Mouse (Mus musculus) limb, embryonic 13.5 days (tissue): Measurements from ENCODE around the gene Dlgap1. TPM values are rescaled to one million over a fixed set of nuclear protein-coding genes. Genes with fewer than 3 reads are reported as not detected.

Experiments used
- ATAC-seq: fragments of 200-750 bp; cut with Nextera tagmentation; 2 replicates; pipeline ENCODE4 v1.8.0; 2017; ENCODE audit warnings: low read depth, moderate number of reproducible peaks, moderate TSS enrichment; ENCODE audit not compliant: low FRiP score
- H3K27ac ChIP-seq: fragments of 300-500 bp; sonication (generic); 2 replicates; pipeline ENCODE4 v1.5.1; 2015; ENCODE audit warnings: inconsistent platforms, mild to moderate bottlenecking, moderate library complexity
- H3K27me3 ChIP-seq: fragments of 300-500 bp; sonication (generic); 2 replicates; pipeline ENCODE4 v1.6.1; 2015; ENCODE audit warnings: mild to moderate bottlenecking, inconsistent platforms
- H3K36me3 ChIP-seq: fragments of 300-500 bp; sonication (generic); 2 replicates; pipeline ENCODE4 v1.6.1; 2015; ENCODE audit warnings: inconsistent platforms, mild to moderate bottlenecking, moderate library complexity
- H3K4me1 ChIP-seq: fragments of 300-500 bp; sonication (generic); 2 replicates; pipeline ENCODE4 v1.6.1; 2015; ENCODE audit warnings: inconsistent platforms
- H3K4me2 ChIP-seq: fragments of 300-500 bp; sonication (generic); replicated peaks from 2 replicates; pipeline ENCODE4 v1.6.1; 2015; ENCODE audit warnings: inconsistent platforms, mild to moderate bottlenecking, moderate library complexity
- H3K4me3 ChIP-seq: fragments of 300-500 bp; sonication (generic); 2 replicates; pipeline ENCODE4 v1.5.1; 2015; ENCODE audit warnings: moderate library complexity, mild to moderate bottlenecking, inconsistent platforms
- H3K9ac ChIP-seq: fragments of 300-500 bp; sonication (generic); 2 replicates; pipeline ENCODE4 v1.6.1; 2015; ENCODE audit warnings: mild to moderate bottlenecking, inconsistent platforms
- H3K9me3 ChIP-seq: fragments of 300-500 bp; sonication (generic); 2 replicates; pipeline ENCODE4 v1.6.1; 2016; ENCODE audit warnings: inconsistent platforms
- WGBS: fragments of 180-500 bp; shearing (Covaris S2); methylation state at CpG from one replicate; pipeline ENCODE4 v1.1.7; 2015; 5-methylcytosine and 5-hydroxymethylcytosine counted together
- polyA plus RNA-seq: library from polyadenylated mRNA; unstranded; fragments of >200 nt; fragmentation: Nextera tagmentation; extraction: Ambion mirVana; gene quantifications from 2 replicates; pipeline ENCODE4 v1.2.1, GENCODE M21; 2015

The Dlgap1 gene
- polyA plus RNA-seq, 1 experiment from 2014 or later: 9.2 TPM

DNA sequence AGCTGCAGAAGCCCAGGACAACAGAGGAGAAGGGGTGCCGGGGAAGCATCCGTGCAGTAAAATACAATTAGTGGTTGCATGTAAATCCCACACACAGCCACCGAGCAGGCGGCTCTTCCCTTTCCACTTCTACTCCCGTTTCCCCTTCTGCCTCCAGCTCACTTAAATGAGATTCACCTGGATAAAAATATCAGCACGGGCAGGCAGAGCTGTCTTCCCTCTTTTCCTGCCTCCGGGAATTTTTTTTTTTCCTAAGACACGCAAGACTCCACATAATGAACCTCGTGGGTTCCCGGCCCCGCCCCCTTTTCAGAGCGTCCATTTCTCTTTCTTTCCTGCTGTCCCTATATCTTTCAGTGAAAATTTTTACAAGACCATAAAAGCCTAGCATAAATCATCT, 548.5 kb downstream of the Dlgap1 start:
- Histone ChIP-seq H3K27me3 (0 out of 2 replicates have a peak, but pooled peaks cover 3% of the 10 kb centered on the region), H3K9me3 (no peaks in the 10 kb centered on the region), H3K4me3 (no peak overlapping the region), H3K9ac (no peak overlapping the region), H3K4me2 (no peak overlapping the region), H3K27ac (no peak overlapping the region), H3K4me1 (peaks cover 7% of the 10 kb centered on the region), H3K36me3 (no peaks in the 10 kb centered on the region)
- 84% methylated on average over 12 of the region's 12 CpGs for WGBS
- no peak for ATAC-seq

DNA sequence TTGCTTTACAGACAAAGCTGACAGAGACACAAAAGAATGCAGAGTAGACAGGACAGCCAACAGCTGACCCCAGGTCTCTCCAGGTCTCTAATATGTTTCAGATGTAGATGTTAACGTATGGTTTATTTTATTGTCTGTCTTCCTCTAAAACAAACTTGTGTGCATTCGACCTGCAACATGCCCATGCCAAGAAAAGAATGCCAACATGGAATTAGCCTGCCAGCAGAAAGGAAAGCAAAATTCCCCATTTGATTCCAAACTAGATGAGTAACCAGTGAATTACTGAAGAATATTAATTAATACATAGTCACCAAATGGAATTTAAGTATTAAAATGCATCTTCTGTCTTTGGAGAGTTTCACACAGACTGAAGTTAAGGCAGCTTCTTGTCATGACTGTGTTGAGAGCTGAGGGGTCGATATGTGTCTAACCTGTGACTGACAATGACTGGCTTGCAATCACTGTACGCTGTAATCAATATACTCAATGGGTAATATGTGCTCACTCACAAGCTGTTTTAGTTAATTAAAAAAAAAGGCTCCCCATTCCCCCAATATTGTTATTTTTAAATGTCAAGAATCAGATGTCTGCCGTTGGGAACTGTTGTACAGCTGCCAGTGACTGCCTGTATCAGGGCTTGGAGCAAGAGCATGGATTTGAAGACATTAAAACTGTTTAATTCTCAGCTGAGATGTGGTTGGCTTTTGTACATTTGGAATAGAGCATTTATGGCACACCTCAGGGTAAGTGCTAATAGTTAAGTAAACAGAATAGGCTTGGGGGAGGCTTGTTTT, 552.4 kb downstream of the Dlgap1 start:
- H3K9me3 ChIP-seq: no peaks in the 10 kb centered on the region
- 51% methylated on average over 5 of the region's 5 CpGs for WGBS
- no peak overlapping the region for H3K4me3 ChIP-seq
- H3K36me3 ChIP-seq: no peaks in the 10 kb centered on the region
- no peak overlapping the region for H3K27ac ChIP-seq
- no peak for ATAC-seq
- H3K9ac ChIP-seq: no peak overlapping the region
- H3K27me3 ChIP-seq: 0 out of 2 replicates have a peak, but pooled peaks cover 3% of the 10 kb centered on the region
- peaks cover 7% of the 10 kb centered on the region for H3K4me1 ChIP-seq
- peak overlapping the region; percentile 45; the same call in 1 of the 2 replicates for H3K4me2 ChIP-seq

DNA sequence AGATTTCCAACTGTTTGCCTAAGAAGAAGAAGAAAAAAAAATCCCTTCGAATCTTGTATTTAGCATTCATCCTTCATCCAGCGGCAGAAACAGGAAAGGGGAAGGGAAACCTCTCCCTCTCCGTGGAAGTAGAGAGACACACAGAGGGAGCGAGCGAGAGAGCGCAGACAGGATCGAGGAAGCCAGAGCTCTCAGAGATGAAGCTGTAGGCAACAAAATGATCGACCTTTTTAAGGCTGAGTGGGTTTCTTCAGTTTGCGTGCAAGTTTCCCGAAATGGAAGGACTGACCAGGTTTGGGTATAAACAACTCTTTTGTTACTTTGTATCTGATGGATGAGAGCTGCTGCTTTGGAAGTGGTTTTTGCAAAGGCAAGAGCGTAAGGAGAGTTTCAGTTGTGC, 553.1 kb downstream of the Dlgap1 start:
- no peaks in the 10 kb centered on the region for H3K27me3 ChIP-seq
- 0 out of 2 replicates have a peak overlapping the region, but pooled peaks have one; percentile 14 for H3K9ac ChIP-seq
- H3K27ac ChIP-seq: no peak overlapping the region
- H3K9me3 ChIP-seq: no peaks in the 10 kb centered on the region
- 44% methylated on average over 11 of the region's 11 CpGs for WGBS
- peak overlapping the region; percentile 45 for H3K4me2 ChIP-seq
- no peaks in the 10 kb centered on the region for H3K36me3 ChIP-seq
- no peak for ATAC-seq
- H3K4me3 ChIP-seq: peak overlapping the region; percentile 23
- H3K4me1 ChIP-seq: peaks cover 7% of the 10 kb centered on the region

DNA sequence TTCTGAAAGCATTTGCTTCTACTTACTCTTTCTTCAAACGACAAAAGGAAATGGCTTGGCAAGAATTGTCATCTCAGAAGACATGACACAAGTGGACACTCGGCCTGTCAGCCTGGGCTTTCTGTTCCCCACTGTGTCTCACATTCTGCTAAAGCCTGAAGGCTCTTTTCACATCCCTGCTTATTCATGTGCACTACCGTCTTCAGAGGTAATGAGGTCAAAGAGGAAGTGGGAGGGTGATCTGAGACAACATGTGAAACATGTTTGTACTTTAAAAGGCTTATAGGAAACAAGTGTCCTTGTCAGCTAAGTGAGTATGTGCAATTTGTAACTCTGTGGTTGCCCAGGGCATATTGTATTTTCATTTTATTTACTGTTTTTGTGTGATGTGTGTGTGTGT, 557.1 kb downstream of the Dlgap1 start:
- no peak overlapping the region for H3K4me2 ChIP-seq
- 52% methylated on average over 3 of the region's 3 CpGs for WGBS
- no peaks in the 10 kb centered on the region for H3K27me3 ChIP-seq
- ATAC-seq: no peak
- H3K9me3 ChIP-seq: no peaks in the 10 kb centered on the region
- H3K4me3 ChIP-seq: no peak overlapping the region
- H3K36me3 ChIP-seq: no peaks in the 10 kb centered on the region
- H3K4me1 ChIP-seq: peaks cover 18% of the 10 kb centered on the region
- no peak overlapping the region for H3K9ac ChIP-seq
- H3K27ac ChIP-seq: no peak overlapping the region

DNA sequence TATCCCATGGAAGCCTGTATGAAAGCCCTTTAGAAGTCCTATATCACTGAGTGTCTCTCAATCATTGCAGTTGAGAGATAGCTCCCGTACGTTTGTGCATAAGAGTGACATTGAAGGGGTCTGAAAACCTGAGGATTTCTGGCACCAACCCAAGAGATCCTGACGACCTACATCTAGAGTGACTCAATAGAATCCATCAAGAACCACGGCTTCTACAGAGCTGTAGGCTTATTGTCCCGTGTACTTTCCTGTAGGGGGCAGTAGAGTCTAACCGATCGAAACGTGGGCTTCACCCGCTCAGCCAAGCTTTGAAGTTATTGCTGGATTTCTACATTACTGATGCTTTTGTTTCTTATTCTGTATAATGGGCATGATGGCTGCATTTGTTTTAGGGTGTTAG, 558.2 kb downstream of the Dlgap1 start:
- H3K4me3 ChIP-seq: no peak overlapping the region
- H3K27me3 ChIP-seq: no peaks in the 10 kb centered on the region
- 32% methylated on average over 9 of the region's 9 CpGs for WGBS
- peaks cover 12% of the 10 kb centered on the region for H3K4me1 ChIP-seq
- ATAC-seq: peak; percentile 54; the same call in 1 of the 2 replicates
- no peaks in the 10 kb centered on the region for H3K36me3 ChIP-seq
- no peak overlapping the region for H3K4me2 ChIP-seq
- no peak overlapping the region for H3K27ac ChIP-seq
- no peaks in the 10 kb centered on the region for H3K9me3 ChIP-seq
- no peak overlapping the region for H3K9ac ChIP-seq

DNA sequence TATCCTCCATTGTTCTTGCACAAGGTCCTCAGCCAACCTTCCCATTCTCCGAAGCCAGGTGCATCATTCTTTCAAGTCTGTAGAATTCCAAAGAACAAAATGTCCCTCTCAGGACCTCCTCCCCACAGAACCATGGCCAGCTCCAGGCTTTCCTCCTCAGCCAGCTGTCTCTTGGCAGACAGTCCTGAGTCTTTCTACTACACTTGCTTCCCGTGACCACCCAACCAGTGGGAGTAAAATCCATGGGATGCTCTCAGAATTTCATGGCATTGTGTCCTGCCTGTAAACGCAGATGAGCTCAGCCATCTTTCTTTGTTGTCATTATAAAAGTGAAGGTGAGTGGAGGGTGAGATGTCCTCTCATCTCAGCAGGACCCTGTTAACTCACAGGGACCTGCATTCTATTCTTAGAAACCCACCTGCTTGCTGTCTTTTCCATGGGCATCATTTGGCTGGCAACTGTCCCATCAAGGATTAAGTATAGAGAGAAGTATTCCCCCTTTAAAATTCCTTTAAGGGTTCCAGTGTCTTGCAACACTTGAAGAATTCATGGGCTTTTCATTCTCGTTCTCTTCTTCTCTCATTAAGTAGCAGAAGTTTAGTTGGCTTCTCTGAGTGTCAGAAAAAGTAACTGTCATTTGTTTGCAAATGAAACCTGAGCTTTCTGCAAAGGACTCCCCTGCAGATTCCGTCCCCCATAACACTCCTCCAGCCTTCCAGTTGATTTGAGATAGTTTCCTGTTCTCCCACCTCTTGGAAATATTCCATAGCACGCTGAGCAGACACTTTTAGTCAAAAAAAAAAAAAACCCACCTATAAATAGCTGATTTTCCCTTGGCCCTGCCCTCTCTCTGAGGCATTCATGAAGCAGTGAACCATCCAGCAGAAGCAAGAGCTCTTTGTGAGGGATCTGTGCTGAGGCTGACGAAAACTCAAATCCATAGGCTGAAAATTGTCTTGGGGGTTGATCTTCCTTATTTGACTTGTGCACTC, 559.6 kb downstream of the Dlgap1 start:
- no peak; the same call in 1 of the 2 replicates for ATAC-seq
- Histone ChIP-seq H3K36me3 (no peaks in the 10 kb centered on the region), H3K9ac (no peak overlapping the region), H3K4me2 (peak overlapping the region; percentile 21; the same call in 1 of the 2 replicates), H3K27ac (peak overlapping the region; percentile 65; the same call in 1 of the 2 replicates), H3K27me3 (no peaks in the 10 kb centered on the region), H3K4me1 (peaks cover 12% of the 10 kb centered on the region), H3K4me3 (no peak overlapping the region), H3K9me3 (no peaks in the 10 kb centered on the region)
- WGBS: 39% methylated on average over 7 of the region's 7 CpGs

DNA sequence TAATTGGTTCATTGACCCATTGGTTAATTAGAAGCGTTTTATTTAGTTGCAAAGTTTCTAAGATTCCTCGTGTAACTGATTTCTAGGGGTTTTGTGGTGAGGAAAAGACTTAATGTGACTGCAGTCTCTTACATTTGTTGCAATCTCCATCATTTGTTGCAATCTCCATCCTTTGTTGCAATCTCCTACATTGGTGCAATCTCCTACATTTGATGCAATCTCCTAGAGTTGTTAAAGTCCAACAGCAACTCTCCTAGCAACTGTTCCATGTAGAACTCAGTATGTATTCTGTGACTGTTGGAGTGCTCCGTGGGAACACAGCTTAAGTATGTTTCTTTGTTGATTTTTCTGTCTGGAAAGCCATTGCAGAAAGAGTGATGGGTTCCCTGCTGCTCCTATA, 565.4 kb downstream of the Dlgap1 start:
- Histone ChIP-seq H3K36me3 (no peaks in the 10 kb centered on the region), H3K4me1 (no peaks in the 10 kb centered on the region), H3K4me2 (no peak overlapping the region), H3K27me3 (no peaks in the 10 kb centered on the region), H3K27ac (no peak overlapping the region), H3K4me3 (no peak overlapping the region), H3K9ac (no peak overlapping the region), H3K9me3 (no peaks in the 10 kb centered on the region)
- ATAC-seq: no peak
- WGBS: 79% methylated on average over 3 of the region's 3 CpGs

DNA sequence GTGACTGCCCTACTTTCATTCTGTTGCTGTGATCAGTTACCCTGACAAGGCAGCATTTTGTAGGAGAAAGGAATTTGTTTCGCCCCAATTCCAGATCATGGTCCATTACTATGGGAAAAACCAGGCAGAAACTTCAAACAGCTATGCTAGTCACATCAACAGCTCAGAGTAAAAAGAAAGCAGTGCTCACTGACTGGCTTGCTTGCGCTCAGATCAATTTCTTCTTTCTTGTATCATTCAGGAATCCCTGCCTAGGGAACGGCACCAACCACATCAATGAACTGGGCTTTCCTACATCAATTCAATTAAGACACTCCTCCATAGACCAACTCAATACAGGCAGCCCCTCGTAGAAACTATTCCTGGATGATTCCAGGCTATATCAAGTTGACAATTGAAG, 572.9 kb downstream of the Dlgap1 start:
- no peaks in the 10 kb centered on the region for H3K27me3 ChIP-seq
- H3K9me3 ChIP-seq: no peaks in the 10 kb centered on the region; the same call in 1 of the 2 replicates
- no peak overlapping the region for H3K4me3 ChIP-seq
- H3K27ac ChIP-seq: no peak overlapping the region
- H3K36me3 ChIP-seq: no peaks in the 10 kb centered on the region
- WGBS: 93% methylated on average over 4 of the region's 4 CpGs
- no peaks in the 10 kb centered on the region for H3K4me1 ChIP-seq
- H3K9ac ChIP-seq: no peak overlapping the region
- ATAC-seq: no peak
- no peak overlapping the region for H3K4me2 ChIP-seq

DNA sequence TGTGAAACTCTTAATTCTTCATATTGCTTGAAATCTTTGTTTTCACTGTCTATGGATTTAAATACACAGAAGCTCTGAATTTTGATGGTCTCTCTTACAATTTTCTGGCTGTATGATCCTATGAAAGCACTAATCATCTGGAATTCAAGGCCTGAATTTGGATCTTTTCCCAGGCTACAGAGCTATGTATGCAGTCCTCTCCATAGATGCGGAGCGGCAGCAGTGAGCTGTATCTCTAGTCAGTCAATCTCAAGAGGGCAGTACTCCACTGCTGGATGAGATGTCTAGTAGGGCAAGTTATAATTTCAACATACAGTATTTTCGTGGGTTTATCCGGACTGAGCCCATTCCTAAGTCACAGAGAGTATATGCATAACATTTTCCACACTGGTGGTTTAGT, 581.9 kb downstream of the Dlgap1 start:
- no peak for ATAC-seq

DNA sequence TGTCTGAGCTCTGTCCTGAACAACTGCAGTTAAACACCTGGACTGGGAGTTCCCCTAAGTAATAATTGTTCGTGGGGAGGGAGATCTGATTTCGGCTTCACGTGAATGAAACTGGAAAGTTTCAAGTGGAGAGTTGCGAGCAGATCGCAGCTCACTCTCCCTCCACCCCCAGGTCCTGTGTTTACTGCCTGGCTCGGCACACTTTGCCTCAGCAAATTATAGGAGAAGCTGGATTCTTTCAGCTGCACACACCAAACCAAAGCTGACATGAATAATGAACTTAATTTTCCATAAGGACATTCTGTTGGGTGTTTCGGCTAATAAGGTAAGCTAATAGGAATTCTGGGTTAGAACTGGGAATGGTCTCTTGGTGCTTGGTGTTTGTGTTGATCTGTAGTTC, 592.7 kb downstream of the Dlgap1 start:
- Histone ChIP-seq H3K9me3 (no peaks in the 10 kb centered on the region), H3K27me3 (no peaks in the 10 kb centered on the region), H3K4me1 (peaks cover 18% of the 10 kb centered on the region), H3K9ac (no peak overlapping the region), H3K36me3 (no peaks in the 10 kb centered on the region), H3K4me2 (peak overlapping the region; percentile 53), H3K4me3 (peak overlapping the region; percentile 18), H3K27ac (no peak overlapping the region)
- WGBS: 20% methylated on average over 7 of the region's 7 CpGs
- ATAC-seq: peak; percentile 44; the same call in 1 of the 2 replicates

More for the DNA sequence above, 581.9 kb downstream of the Dlgap1 start:
- Histone ChIP-seq H3K4me3 (no peak overlapping the region), H3K27ac (no peak overlapping the region), H3K9ac (no peak overlapping the region), H3K27me3 (no peaks in the 10 kb centered on the region), H3K4me1 (no peaks in the 10 kb centered on the region), H3K9me3 (no peaks in the 10 kb centered on the region), H3K36me3 (no peaks in the 10 kb centered on the region), H3K4me2 (no peak overlapping the region)
- WGBS: 84% methylated on average over 4 of the region's 4 CpGs

DNA sequence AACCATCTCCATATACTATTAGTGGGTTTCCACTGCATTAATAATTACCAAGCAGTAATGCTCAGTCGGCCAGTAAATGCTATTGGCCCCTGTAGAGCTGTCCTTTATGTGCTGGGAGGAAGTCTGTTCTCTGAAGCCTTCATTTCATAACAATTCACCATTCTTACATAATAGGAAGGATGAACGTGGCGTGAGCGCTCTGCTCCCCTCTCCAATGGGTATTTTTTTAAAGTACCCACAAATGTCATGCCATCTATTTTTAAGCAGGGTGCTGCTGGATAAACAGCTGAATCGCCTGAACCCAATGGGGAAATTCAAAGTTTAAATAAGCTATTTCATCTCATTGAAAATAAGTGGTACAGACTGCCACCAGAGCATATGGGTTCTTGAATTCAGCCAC, 602.0 kb downstream of the Dlgap1 start:
- Histone ChIP-seq H3K9ac (no peak overlapping the region), H3K27me3 (no peaks in the 10 kb centered on the region), H3K4me2 (no peak overlapping the region), H3K36me3 (no peaks in the 10 kb centered on the region), H3K9me3 (no peaks in the 10 kb centered on the region), H3K27ac (no peak overlapping the region), H3K4me1 (no peaks in the 10 kb centered on the region), H3K4me3 (no peak overlapping the region)
- no peak for ATAC-seq
- 84% methylated on average over 5 of the region's 5 CpGs for WGBS

DNA sequence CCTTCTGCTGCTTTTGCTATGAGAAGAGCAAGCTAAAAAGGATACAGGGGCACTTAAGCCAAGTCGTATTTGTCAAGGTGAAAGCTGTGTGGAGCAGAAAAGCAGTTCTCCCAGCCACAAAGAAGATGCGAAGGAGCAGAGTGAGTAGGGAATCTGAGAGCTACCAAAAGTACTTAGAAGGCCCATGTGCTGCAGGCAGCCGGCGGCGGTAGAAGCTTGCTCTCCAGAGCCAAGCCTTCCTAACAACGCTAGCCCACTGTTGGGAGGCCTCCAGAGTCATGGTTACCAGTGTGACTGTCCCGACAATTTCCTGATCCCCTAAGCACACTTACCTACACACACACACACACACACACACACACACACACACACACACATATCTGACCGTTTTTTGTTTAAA, 614.2 kb downstream of the Dlgap1 start:
- Histone ChIP-seq H3K4me3 (no peak overlapping the region), H3K36me3 (no peaks in the 10 kb centered on the region), H3K27ac (no peak overlapping the region), H3K9ac (no peak overlapping the region), H3K27me3 (no peaks in the 10 kb centered on the region), H3K4me1 (no peaks in the 10 kb centered on the region), H3K4me2 (no peak overlapping the region), H3K9me3 (no peaks in the 10 kb centered on the region)
- ATAC-seq: no peak
- WGBS: 61% methylated on average over 8 of the region's 8 CpGs
